ENCODE assay signal across 12 mouse cellular contexts in genomic region chr4:149058298-149058697, GRCm38 (mm10). TPM values are rescaled to one million over a fixed set of nuclear protein-coding genes. Genes with fewer than 3 reads are reported as not detected.
DNase-seq lines count a peak whose midpoint lies in the region; ATAC-seq and TF ChIP-seq lines count a peak whose summit lies in the region.
"Had no signal": no experiment of that assay in that cellular context is flagged by ENCODE, and none has a peak within 500 bp of the region (broad histone marks: within the 10 kb centered on the region; RNA-seq: fewer than 3 reads in every experiment).

No protein-coding gene starts in this region.

- no peak for DNase-seq in hindbrain, postnatal 0 days (ENCODE audit: low spot score)
- DNase-seq in hindbrain, embryonic 14.5 days (ENCODE audit: low spot score): no peak
- no peak for DNase-seq in cerebellum, adult 9-10 months
- no peak for DNase-seq in Muller cell, postnatal 12 days (ENCODE audit: inconsistent ontology term)
- DNase-seq: cerebellum, postnatal 10 days; liver, embryonic 13.5 days had no signal

- H3K9ac ChIP-seq in forebrain, embryonic 13.5 days: peak overlapping the region; percentile 10; the same call in 1 of the 2 replicates
- no peak overlapping the region for H3K9ac ChIP-seq in forebrain, embryonic 15.5 days (replicated peaks)
- H3K9ac ChIP-seq in hindbrain, embryonic 13.5 days: peak overlapping the region; percentile 24; the same call in 1 of the 2 replicates
- no peak overlapping the region for H3K9ac ChIP-seq in hindbrain, postnatal 0 days (replicated peaks; ENCODE audit: low read length)
- H3K9ac ChIP-seq in hindbrain, embryonic 14.5 days: peak overlapping the region; percentile 13; the same call in 1 of the 2 replicates
- H3K9ac ChIP-seq: hindbrain, embryonic 15.5 days; liver, embryonic 13.5 days had no signal

- H3K4me3 ChIP-seq in forebrain, embryonic 13.5 days: no peak overlapping the region
- H3K4me3 ChIP-seq in forebrain, embryonic 15.5 days: no peak overlapping the region
- no peak overlapping the region for H3K4me3 ChIP-seq in hindbrain, embryonic 13.5 days
- H3K4me3 ChIP-seq in hindbrain, postnatal 0 days (ENCODE audit: low read length): no peak overlapping the region
- peak overlapping the region; percentile 46 for H3K4me3 ChIP-seq in E14TG2a.4 (replicated peaks; ENCODE audit: low read length)
- no peak overlapping the region for H3K4me3 ChIP-seq in hindbrain, embryonic 14.5 days (replicated peaks; ENCODE audit: low read length)
- H3K4me3 ChIP-seq: hindbrain, embryonic 15.5 days; liver, embryonic 13.5 days; megakaryocyte, embryonic 14.5 days had no signal

- ATAC-seq in forebrain, embryonic 13.5 days: no peak
- no peak for ATAC-seq in forebrain, embryonic 15.5 days (replicated peaks)
- no peak for ATAC-seq in hindbrain, embryonic 13.5 days (ENCODE audit: low FRiP score)
- ATAC-seq in hindbrain, postnatal 0 days: no peak
- no peak for ATAC-seq in hindbrain, embryonic 14.5 days (ENCODE audit: low FRiP score)

- no peak for TF ChIP-seq CTCF in hindbrain, postnatal 0 days (IDR thresholded peaks at IDR 0.05; ENCODE audit: low read depth)
- no peak for TF ChIP-seq CTCF in E14TG2a.4 (conservative IDR thresholded peaks at IDR 0.05; ENCODE audit: low read length)

- no peaks in the 10 kb centered on the region for H3K36me3 ChIP-seq in forebrain, embryonic 13.5 days (ENCODE audit: poor library complexity, severe bottlenecking)
- no peaks in the 10 kb centered on the region for H3K36me3 ChIP-seq in forebrain, embryonic 15.5 days
- H3K36me3 ChIP-seq in hindbrain, embryonic 13.5 days: no peaks in the 10 kb centered on the region
- H3K36me3 ChIP-seq in hindbrain, postnatal 0 days (ENCODE audit: insufficient read depth, low read length): no peaks in the 10 kb centered on the region
- H3K36me3 ChIP-seq in E14TG2a.4 (ENCODE audit: insufficient read depth, low read length): peaks cover 16% of the 10 kb centered on the region
- no peaks in the 10 kb centered on the region for H3K36me3 ChIP-seq in hindbrain, embryonic 14.5 days (replicated peaks; ENCODE audit: control insufficient read depth, insufficient read depth)
- H3K36me3 ChIP-seq: hindbrain, embryonic 15.5 days had no signal

- no peak overlapping the region for H3K4me2 ChIP-seq in forebrain, embryonic 13.5 days
- H3K4me2 ChIP-seq in forebrain, embryonic 15.5 days (replicated peaks): no peak overlapping the region
- no peak overlapping the region for H3K4me2 ChIP-seq in hindbrain, embryonic 13.5 days
- H3K4me2 ChIP-seq in hindbrain, postnatal 0 days (ENCODE audit: low read depth, low read length): no peak overlapping the region
- no peak overlapping the region for H3K4me2 ChIP-seq in hindbrain, embryonic 14.5 days (replicated peaks)
- H3K4me2 ChIP-seq: hindbrain, embryonic 15.5 days; liver, embryonic 13.5 days had no signal

- peaks cover 58% of the 10 kb centered on the region for H3K4me1 ChIP-seq in forebrain, embryonic 13.5 days
- H3K4me1 ChIP-seq in forebrain, embryonic 15.5 days: peaks cover 37% of the 10 kb centered on the region
- peaks cover 73% of the 10 kb centered on the region for H3K4me1 ChIP-seq in hindbrain, embryonic 13.5 days (replicated peaks)
- H3K4me1 ChIP-seq in hindbrain, postnatal 0 days (ENCODE audit: insufficient read depth, low read length): peaks cover 12% of the 10 kb centered on the region
- H3K4me1 ChIP-seq in E14TG2a.4 (replicated peaks; ENCODE audit: low read depth, low read length): peaks cover 94% of the 10 kb centered on the region
- H3K4me1 ChIP-seq in hindbrain, embryonic 14.5 days (replicated peaks; ENCODE audit: control insufficient read depth, insufficient read depth, low read length): peaks cover 45% of the 10 kb centered on the region

- H3K27me3 ChIP-seq in forebrain, embryonic 13.5 days: peaks cover 3% of the 10 kb centered on the region
- no peaks in the 10 kb centered on the region for H3K27me3 ChIP-seq in forebrain, embryonic 15.5 days
- H3K27me3 ChIP-seq in hindbrain, embryonic 13.5 days: 0 out of 2 replicates have a peak, but pooled peaks cover 3% of the 10 kb centered on the region
- no peaks in the 10 kb centered on the region for H3K27me3 ChIP-seq in hindbrain, postnatal 0 days (ENCODE audit: insufficient read depth, low read length)
- peaks cover 9% of the 10 kb centered on the region for H3K27me3 ChIP-seq in E14TG2a.4 (ENCODE audit: insufficient read depth, low read length)
- no peaks in the 10 kb centered on the region for H3K27me3 ChIP-seq in hindbrain, embryonic 14.5 days (ENCODE audit: control insufficient read depth, insufficient read depth, low read length)
- H3K27me3 ChIP-seq: liver, embryonic 13.5 days; megakaryocyte, embryonic 14.5 days had no signal

- WGBS in forebrain, embryonic 13.5 days: 24% methylated on average over 7 of the region's 7 CpGs
- WGBS in forebrain, embryonic 15.5 days: 22% methylated on average over 7 of the region's 7 CpGs
- WGBS in hindbrain, embryonic 13.5 days: 51% methylated on average over 7 of the region's 7 CpGs
- WGBS in hindbrain, postnatal 0 days: 61% methylated on average over 7 of the region's 7 CpGs
- 46% methylated on average over 7 of the region's 7 CpGs for WGBS in hindbrain, embryonic 14.5 days

- no peaks in the 10 kb centered on the region for H3K9me3 ChIP-seq in forebrain, embryonic 13.5 days (replicated peaks)
- H3K9me3 ChIP-seq in forebrain, embryonic 15.5 days: no peaks in the 10 kb centered on the region
- no peaks in the 10 kb centered on the region for H3K9me3 ChIP-seq in hindbrain, embryonic 13.5 days
- H3K9me3 ChIP-seq in hindbrain, postnatal 0 days (ENCODE audit: low read length): no peaks in the 10 kb centered on the region
- H3K9me3 ChIP-seq in E14TG2a.4 (ENCODE audit: low read length): no peaks in the 10 kb centered on the region
- no peaks in the 10 kb centered on the region for H3K9me3 ChIP-seq in hindbrain, embryonic 14.5 days (ENCODE audit: control insufficient read depth, low read length)
- H3K9me3 ChIP-seq: hindbrain, embryonic 15.5 days; liver, embryonic 13.5 days; megakaryocyte, embryonic 14.5 days had no signal

- no peak overlapping the region for H3K27ac ChIP-seq in forebrain, embryonic 13.5 days
- H3K27ac ChIP-seq in forebrain, embryonic 15.5 days (replicated peaks): no peak overlapping the region
- H3K27ac ChIP-seq in hindbrain, embryonic 13.5 days: no peak overlapping the region
- H3K27ac ChIP-seq in hindbrain, postnatal 0 days: no peak overlapping the region
- H3K27ac ChIP-seq in hindbrain, embryonic 14.5 days: no peak overlapping the region
- H3K27ac ChIP-seq: hindbrain, embryonic 15.5 days; liver, embryonic 13.5 days had no signal

RNA-seq across cellular contexts. Expression of gene Pex14, which starts 41.4 kb away (rescaled TPM):
- 46.1 and 47.8 TPM in 2 replicates for polyA plus RNA-seq in forebrain, embryonic 13.5 days (2015; fragmentation: Nextera tagmentation; extraction: Ambion mirVana)
- polyA plus RNA-seq in forebrain, embryonic 15.5 days (2015; fragmentation: Nextera tagmentation; extraction: Ambion mirVana): 53.4 and 54.2 TPM in 2 replicates
- 52.6 and 57.7 TPM in 2 replicates for polyA plus RNA-seq in hindbrain, embryonic 13.5 days (2015; fragmentation: Nextera tagmentation; extraction: Ambion mirVana)
- 70.4 and 81.7 TPM in 2 replicates for total RNA-seq in hindbrain, postnatal 0 days (2014; rRNA removed)
- 62.1 and 62.9 TPM in 2 replicates for polyA plus RNA-seq in hindbrain, postnatal 0 days (2015; fragmentation: Nextera tagmentation; extraction: Ambion mirVana)
- polyA plus RNA-seq in hindbrain, embryonic 14.5 days (2014; fragmentation: Nextera tagmentation; extraction: Ambion mirVana): 46.7 and 47.0 TPM in 2 replicates

RNA-seq across cellular contexts. Expression of gene Dffa, which starts 45.6 kb away (rescaled TPM):
- 24.4 and 25.4 TPM in 2 replicates for polyA plus RNA-seq in forebrain, embryonic 13.5 days (2015; fragmentation: Nextera tagmentation; extraction: Ambion mirVana)
- polyA plus RNA-seq in forebrain, embryonic 15.5 days (2015; fragmentation: Nextera tagmentation; extraction: Ambion mirVana): 24.2 and 25.0 TPM in 2 replicates
- polyA plus RNA-seq in hindbrain, embryonic 13.5 days (2015; fragmentation: Nextera tagmentation; extraction: Ambion mirVana): 27.0 and 29.1 TPM in 2 replicates
- total RNA-seq in hindbrain, postnatal 0 days (2014; rRNA removed): 11.4 and 16.6 TPM in 2 replicates
- 22.9 and 26.9 TPM in 2 replicates for polyA plus RNA-seq in hindbrain, postnatal 0 days (2015; fragmentation: Nextera tagmentation; extraction: Ambion mirVana)
- polyA plus RNA-seq in hindbrain, embryonic 14.5 days (2014; fragmentation: Nextera tagmentation; extraction: Ambion mirVana): 20.1 and 20.8 TPM in 2 replicates

Comparison
In these comparisons a context has a peak if more than half of its experiments do, and no peak if none do; other contexts are left out.
1. H3K9ac ChIP-seq: peak in forebrain, embryonic 13.5 days (single experiment), hindbrain, embryonic 13.5 days (single experiment) and hindbrain, embryonic 14.5 days (single experiment); none in forebrain, embryonic 15.5 days (single experiment) and hindbrain, postnatal 0 days (single experiment).